Mouse (Mus musculus): ENCODE data around the gene Hsd17b6. TPM values are rescaled to one million over a fixed set of nuclear protein-coding genes. Genes with fewer than 3 reads are reported as not detected.

Gene Hsd17b6
- total RNA-seq (2012; rRNA removed) (0.08 TPM in 1 of 2 replicates, not detected in the other), total RNA-seq (2014; rRNA removed) (not detected in 2 replicates), polyA plus RNA-seq (2012; ENCODE audit: insufficient read length, low read depth) (not detected in 2 replicates)

DNA sequence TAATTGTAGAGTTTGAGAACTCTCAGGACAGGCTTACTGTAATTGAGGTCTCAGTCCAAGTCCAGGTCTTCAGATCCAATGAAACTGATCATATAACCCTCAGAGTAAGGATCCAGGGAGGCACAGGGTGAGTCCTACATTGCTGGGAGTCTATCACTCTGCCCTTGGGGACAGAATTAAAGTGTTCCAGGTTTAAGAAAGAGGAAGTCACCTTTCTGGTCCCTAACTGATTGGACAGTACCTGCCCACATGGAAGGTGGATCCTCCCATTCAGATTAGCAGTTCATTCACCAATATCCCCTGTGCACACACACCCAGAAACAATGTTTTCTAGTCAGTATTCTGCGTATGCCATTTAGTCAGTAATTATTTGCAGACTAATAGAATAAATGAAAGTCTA is at the start of gene Hsd17b6:
TSS of gene Hsd17b6 (minus strand) at position 166 of the 400 bp plus-strand sequence.
- in situ Hi-C loops (cut with MboI; ENCODE audit: low pct_ligation_motif_present, low pct_unique_long_range_greater_than_20kb, low sequenced_read_pairs) (loop anchor here (5.0 kb wide), 1 partner anchor 60 kb away; no protein-coding TSS in a partner anchor), dilution Hi-C loops (cut with MboI; ENCODE audit: extremely low pct_ligation_motif_present, extremely low pct_unique_long_range_greater_than_20kb, low sequenced_read_pairs) (no loop called here)
- TF ChIP-seq MAX (IDR thresholded peaks at IDR 0.05; ENCODE audit: low read length): no peak
- TF ChIP-seq E2F4 (IDR thresholded peaks at IDR 0.05; ENCODE audit: insufficient replicate concordance, low read depth, low read length): no peak
- TF ChIP-seq USF2 (conservative IDR thresholded peaks at IDR 0.05; ENCODE audit: low read depth, low read length): no peak
- TF ChIP-seq EP300 (IDR thresholded peaks at IDR 0.05; ENCODE audit: low read length): no peak
- TF ChIP-seq MAFK (IDR thresholded peaks at IDR 0.05; ENCODE audit: insufficient replicate concordance, low read length): no peak
- no peak for TF ChIP-seq KAT2A (IDR thresholded peaks at IDR 0.05; ENCODE audit: insufficient replicate concordance, low read length)
- no peak for TF ChIP-seq ETS1 (conservative IDR thresholded peaks at IDR 0.05; ENCODE audit: low read depth, low read length)
- TF ChIP-seq JUND (conservative IDR thresholded peaks at IDR 0.05; ENCODE audit: low read depth, low read length): no peak
- TF ChIP-seq CTCF (conservative IDR thresholded peaks at IDR 0.05 in 1 of 2, IDR thresholded peaks at IDR 0.05 in 1 of 2; ENCODE audit: low read depth in 2 of 2, low read length in 2 of 2): no peak
- H3K4me1 ChIP-seq (ENCODE audit: control insufficient read depth in 1 of 2, insufficient read depth in 2 of 2): peaks cover 2 to 3% of the 10 kb centered on the region in 2 experiments; a peak in 1 of 4 replicates
- no peaks in the 10 kb centered on the region for H3K36me3 ChIP-seq (replicated peaks in 1 of 2; ENCODE audit: control insufficient read depth in 1 of 2, insufficient read depth in 1 of 2, low read length in 1 of 2)
- H3K4me2 ChIP-seq (ENCODE audit: insufficient read depth, low read depth, poor library complexity, severe bottlenecking): no peak within 1 kb of the TSS
- DNase-seq (ENCODE audit: extremely low read depth): no peak
- H3K27me3 ChIP-seq (replicated peaks): no peaks in the 10 kb centered on the region
- H3K9ac ChIP-seq (ENCODE audit: insufficient read depth, low read depth): no peak within 1 kb of the TSS
- H3K9me3 ChIP-seq (replicated peaks; ENCODE audit: low read length): no peaks in the 10 kb centered on the region
- no peak within 1 kb of the TSS for H3K4me3 ChIP-seq (replicated peaks in 1 of 3; ENCODE audit: low read depth in 2 of 3, low read length in 2 of 3, poor library complexity in 1 of 3)
- no peak within 1 kb of the TSS for H3K27ac ChIP-seq (ENCODE audit: insufficient read depth, low read depth)
- H3K79me2 ChIP-seq (replicated peaks; ENCODE audit: control insufficient read depth, extremely low read depth, insufficient read depth, poor library complexity, severe bottlenecking): no peaks in the 10 kb centered on the region

DNA sequence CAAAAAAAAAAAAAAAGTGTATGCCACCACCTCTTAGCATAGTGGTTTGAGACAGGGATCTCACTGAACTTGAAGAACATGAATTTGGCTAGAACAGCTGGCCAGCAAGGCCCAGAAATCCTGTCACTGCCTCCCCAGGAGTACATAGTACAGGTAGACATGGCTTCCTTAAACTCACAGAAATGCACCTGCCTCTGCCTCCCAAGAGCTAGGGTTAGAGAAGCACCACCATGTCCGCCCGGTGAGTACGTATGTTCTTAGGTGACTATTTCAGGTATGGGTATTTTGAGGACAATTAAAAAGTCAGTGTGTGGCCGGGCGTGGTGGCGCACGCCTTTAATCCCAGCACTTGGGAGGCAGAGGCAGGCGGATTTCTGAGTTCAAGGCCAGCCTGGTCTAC is 45.6 kb upstream of the Hsd17b6 start:
- dilution Hi-C loops (cut with MboI; ENCODE audit: extremely low pct_ligation_motif_present, extremely low pct_unique_long_range_greater_than_20kb, low sequenced_read_pairs): no loop called here
- Histone ChIP-seq H3K4me1 (ENCODE audit: control insufficient read depth in 1 of 2, insufficient read depth in 2 of 2) (peaks cover 0 to 6% of the 10 kb centered on the region in 2 experiments; a peak in 2 of 4 replicates), H3K9ac (ENCODE audit: insufficient read depth, low read depth) (no peak overlapping the region), H3K9me3 (replicated peaks; ENCODE audit: low read length) (no peaks in the 10 kb centered on the region), H3K4me3 (replicated peaks in 1 of 3; ENCODE audit: low read depth in 2 of 3, low read length in 2 of 3, poor library complexity in 1 of 3) (no peak overlapping the region), H3K79me2 (replicated peaks; ENCODE audit: control insufficient read depth, extremely low read depth, insufficient read depth, poor library complexity, severe bottlenecking) (no peaks in the 10 kb centered on the region), H3K27ac (ENCODE audit: insufficient read depth, low read depth) (no peak overlapping the region), H3K36me3 (replicated peaks in 1 of 2; ENCODE audit: control insufficient read depth in 1 of 2, insufficient read depth in 1 of 2, low read length in 1 of 2) (peaks cover 24 to 34% of the 10 kb centered on the region in 2 experiments), H3K27me3 (replicated peaks) (no peaks in the 10 kb centered on the region), H3K4me2 (ENCODE audit: insufficient read depth, low read depth, poor library complexity, severe bottlenecking) (no peak overlapping the region)
- DNase-seq (ENCODE audit: extremely low read depth): no peak
- in situ Hi-C loops (cut with MboI; ENCODE audit: low pct_ligation_motif_present, low pct_unique_long_range_greater_than_20kb, low sequenced_read_pairs): no loop called here
- TF ChIP-seq ZNF384 (IDR thresholded peaks at IDR 0.05; ENCODE audit: low read depth, low read length) (no peak), CHD1 (IDR thresholded peaks at IDR 0.05; ENCODE audit: low read depth, low read length) (no peak), JUND (conservative IDR thresholded peaks at IDR 0.05; ENCODE audit: low read depth, low read length) (no peak), CTCF (conservative IDR thresholded peaks at IDR 0.05 in 1 of 2, IDR thresholded peaks at IDR 0.05 in 1 of 2; ENCODE audit: low read depth in 2 of 2, low read length in 2 of 2) (no peak), MYC (IDR thresholded peaks at IDR 0.05; ENCODE audit: low read depth, low read length) (no peak), ETS1 (conservative IDR thresholded peaks at IDR 0.05; ENCODE audit: low read depth, low read length) (no peak), JUN (IDR thresholded peaks at IDR 0.05; ENCODE audit: insufficient read depth, low read depth, low read length) (no peak), ZC3H11A (IDR thresholded peaks at IDR 0.05; ENCODE audit: low read depth, low read length) (no peak), EP300 (IDR thresholded peaks at IDR 0.05; ENCODE audit: low read length) (no peak), KAT2A (IDR thresholded peaks at IDR 0.05; ENCODE audit: insufficient replicate concordance, low read length) (no peak), USF1 (IDR thresholded peaks at IDR 0.05; ENCODE audit: low read depth, low read length) (no peak), TBP (conservative IDR thresholded peaks at IDR 0.05; ENCODE audit: low read depth, low read length) (no peak), ELF1 (IDR thresholded peaks at IDR 0.05; ENCODE audit: low read depth, low read length) (no peak), USF2 (conservative IDR thresholded peaks at IDR 0.05; ENCODE audit: low read depth, low read length) (no peak), MAX (IDR thresholded peaks at IDR 0.05; ENCODE audit: low read length) (no peak), POLR2AphosphoS2 (IDR thresholded peaks at IDR 0.05; ENCODE audit: low read depth, low read length) (no peak)

All from CH12.LX (cell line).